In genomic region chr16:17451541-17452372, GRCm38 (mm10) we compare ENCODE assay signal across 7 mouse cellular contexts. TPM values are rescaled to one million over a fixed set of nuclear protein-coding genes. Genes with fewer than 3 reads are reported as not detected.
A peak's percentile ranks its signal among the peaks of the same experiment; 100 is the strongest.
DNase-seq lines count a peak whose midpoint lies in the region; ATAC-seq lines count a peak whose summit lies in the region.

Gene Crkl (plus strand): TSS chr16:17451987.

- under 1% methylated on average over 63 of the region's 63 CpGs for WGBS in embryonic facial prominence, embryonic 11.5 days
- WGBS in limb, embryonic 11.5 days: under 1% methylated on average over 59 of the region's 63 CpGs
- under 1% methylated on average over 63 of the region's 63 CpGs for WGBS in midbrain, embryonic 14.5 days

- ATAC-seq in embryonic facial prominence, embryonic 11.5 days (replicated peaks; ENCODE audit: insufficient number of reproducible peaks, low FRiP score, low TSS enrichment, low read depth): peak; percentile 97
- ATAC-seq in limb, embryonic 11.5 days (ENCODE audit: insufficient number of reproducible peaks, low FRiP score, low TSS enrichment, low read depth): peak; percentile 97
- ATAC-seq in midbrain, embryonic 14.5 days (ENCODE audit: low FRiP score, low TSS enrichment): peak; percentile 97

- DNase-seq in adrenal gland, postnatal 14 days: peak; percentile 99
- peak; percentile 99 for DNase-seq in embryonic facial prominence, embryonic 11.5 days (ENCODE audit: low spot score)
- peak; percentile 100 for DNase-seq in heart, adult 11 months
- DNase-seq in kidney, adult 18-20 months: peak; percentile 98
- DNase-seq in limb, embryonic 11.5 days (ENCODE audit: low spot score): peak; percentile 99
- DNase-seq in midbrain, embryonic 14.5 days: peak; percentile 100
- DNase-seq in spleen, adult 18-20 months: peak; percentile 93 to 96

- peak within 1 kb of the TSS; percentile 80 for H3K4me2 ChIP-seq in embryonic facial prominence, embryonic 11.5 days (ENCODE audit: low read depth, low read length)
- H3K4me2 ChIP-seq in limb, embryonic 11.5 days (ENCODE audit: low read depth, severe bottlenecking): peak within 1 kb of the TSS; percentile 66
- H3K4me2 ChIP-seq in midbrain, embryonic 14.5 days (ENCODE audit: low read length): peak within 1 kb of the TSS; percentile 98

- no peaks in the 10 kb centered on the region for H3K36me3 ChIP-seq in embryonic facial prominence, embryonic 11.5 days (replicated peaks; ENCODE audit: control insufficient read depth, insufficient read depth, low read depth, low read length)
- peaks cover 5% of the 10 kb centered on the region for H3K36me3 ChIP-seq in limb, embryonic 11.5 days (ENCODE audit: control insufficient read depth, insufficient read depth, low read length)
- peaks cover 9% of the 10 kb centered on the region; the same call in 1 of the 2 replicates for H3K36me3 ChIP-seq in midbrain, embryonic 14.5 days (ENCODE audit: control insufficient read depth, insufficient read depth, low read length)

- peak within 1 kb of the TSS; percentile 97 for H3K4me3 ChIP-seq in embryonic facial prominence, embryonic 11.5 days (ENCODE audit: low read depth, low read length)
- H3K4me3 ChIP-seq in limb, embryonic 11.5 days (ENCODE audit: low read depth, low read length): peak within 1 kb of the TSS; percentile 97
- peak within 1 kb of the TSS; percentile 100 for H3K4me3 ChIP-seq in midbrain, embryonic 14.5 days (replicated peaks; ENCODE audit: low read depth, low read length)

- peaks cover 5% of the 10 kb centered on the region; the same call in 1 of the 2 replicates for H3K4me1 ChIP-seq in embryonic facial prominence, embryonic 11.5 days (ENCODE audit: control insufficient read depth, insufficient read depth, low read length)
- peaks cover 9% of the 10 kb centered on the region for H3K4me1 ChIP-seq in limb, embryonic 11.5 days (ENCODE audit: control insufficient read depth, insufficient read depth, low read length)
- H3K4me1 ChIP-seq in midbrain, embryonic 14.5 days (ENCODE audit: control insufficient read depth, insufficient read depth, low read length): peaks cover 19% of the 10 kb centered on the region

- H3K9ac ChIP-seq in embryonic facial prominence, embryonic 11.5 days (replicated peaks; ENCODE audit: low read length): peak within 1 kb of the TSS; percentile 96
- H3K9ac ChIP-seq in limb, embryonic 11.5 days (ENCODE audit: low read length): peak within 1 kb of the TSS; percentile 97
- peak within 1 kb of the TSS; percentile 96 for H3K9ac ChIP-seq in midbrain, embryonic 14.5 days (replicated peaks; ENCODE audit: low read length)

- H3K27ac ChIP-seq in embryonic facial prominence, embryonic 11.5 days (replicated peaks; ENCODE audit: low read depth, low read length): peak within 1 kb of the TSS; percentile 90
- H3K27ac ChIP-seq in limb, embryonic 11.5 days (replicated peaks; ENCODE audit: low read depth, low read length): peak within 1 kb of the TSS; percentile 88
- peak within 1 kb of the TSS; percentile 96 for H3K27ac ChIP-seq in midbrain, embryonic 14.5 days (replicated peaks; ENCODE audit: low read depth, low read length)

- H3K27me3 ChIP-seq in embryonic facial prominence, embryonic 11.5 days (ENCODE audit: control insufficient read depth, insufficient read depth, low read length): no peaks in the 10 kb centered on the region
- H3K27me3 ChIP-seq in limb, embryonic 11.5 days (ENCODE audit: control insufficient read depth, insufficient read depth, low read length): no peaks in the 10 kb centered on the region
- no peaks in the 10 kb centered on the region for H3K27me3 ChIP-seq in midbrain, embryonic 14.5 days (ENCODE audit: control insufficient read depth, insufficient read depth, low read length)

- no peaks in the 10 kb centered on the region for H3K9me3 ChIP-seq in embryonic facial prominence, embryonic 11.5 days (replicated peaks; ENCODE audit: control insufficient read depth, low read length)
- H3K9me3 ChIP-seq in limb, embryonic 11.5 days (ENCODE audit: control insufficient read depth, low read length): no peaks in the 10 kb centered on the region
- no peaks in the 10 kb centered on the region for H3K9me3 ChIP-seq in midbrain, embryonic 14.5 days (ENCODE audit: control insufficient read depth, low read length)

RNA-seq across cellular contexts. Expression of gene Crkl, which starts in this region (rescaled TPM):
- total RNA-seq in adrenal gland, postnatal 14 days (2021): 39.1 and 39.9 TPM in 2 replicates
- polyA plus RNA-seq in embryonic facial prominence, embryonic 11.5 days (2014; fragmentation: Nextera tagmentation; extraction: Ambion mirVana): 85.1 and 90.1 TPM in 2 replicates
- 90.4 and 95.2 TPM in 2 replicates for polyA plus RNA-seq in limb, embryonic 11.5 days (2014; fragmentation: Nextera tagmentation; extraction: Ambion mirVana)
- polyA plus RNA-seq in midbrain, embryonic 14.5 days (2014; fragmentation: Nextera tagmentation; extraction: Ambion mirVana): 76.3 and 85.4 TPM in 2 replicates

Comparison
In these comparisons a context has a peak if more than half of its experiments do, and no peak if none do; other contexts are left out.
1. Peak in every context shown above with its lines: DNase-seq, ATAC-seq, H3K4me3 ChIP-seq and H3K27ac ChIP-seq.